Mouse (Mus musculus): Measurements from ENCODE around the gene Fosl1.

Gene Fosl1

DNA sequence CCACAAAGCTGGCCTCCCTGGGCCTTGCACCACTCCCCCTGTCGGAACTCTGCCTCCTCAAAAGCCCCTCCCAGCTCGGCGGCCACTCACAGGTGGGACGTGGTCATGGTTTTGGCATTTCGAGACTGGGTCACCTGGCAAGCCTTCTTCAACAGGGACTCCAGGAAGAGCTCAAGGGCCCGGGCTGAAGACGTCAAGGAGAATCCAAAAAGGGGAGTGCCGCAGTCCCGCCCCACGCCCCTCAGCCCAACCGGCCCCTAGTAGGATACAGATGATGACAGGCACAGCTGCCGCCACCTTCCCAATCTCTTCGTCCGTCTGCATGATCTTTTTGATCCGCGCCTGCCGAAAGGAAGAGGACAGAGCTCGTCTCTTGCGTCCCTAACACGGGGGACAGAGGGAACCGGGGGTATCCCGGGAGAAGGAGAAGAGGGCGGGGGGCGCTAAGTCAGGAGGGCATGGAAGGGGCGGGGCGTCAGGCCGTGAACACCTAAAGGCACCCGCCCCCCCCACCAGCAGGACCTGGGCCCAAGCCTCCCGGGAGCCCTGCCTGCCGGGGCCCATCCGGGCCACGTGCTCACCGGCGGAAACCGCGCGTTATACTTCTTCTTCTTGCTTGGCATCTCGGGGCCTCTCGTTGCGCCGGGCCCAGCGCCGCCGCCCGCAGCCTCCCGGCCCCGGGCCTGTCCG lies 23.1 kb upstream of the Fosl1 start:
- CTCF ChIA-PET = interaction anchor here (0.6 to 1.3 kb wide), 3 partner anchors 17 to 27 kb away, joined by 3 to 6 read pairs (median 5); no protein-coding TSS in a partner anchor

DNA sequence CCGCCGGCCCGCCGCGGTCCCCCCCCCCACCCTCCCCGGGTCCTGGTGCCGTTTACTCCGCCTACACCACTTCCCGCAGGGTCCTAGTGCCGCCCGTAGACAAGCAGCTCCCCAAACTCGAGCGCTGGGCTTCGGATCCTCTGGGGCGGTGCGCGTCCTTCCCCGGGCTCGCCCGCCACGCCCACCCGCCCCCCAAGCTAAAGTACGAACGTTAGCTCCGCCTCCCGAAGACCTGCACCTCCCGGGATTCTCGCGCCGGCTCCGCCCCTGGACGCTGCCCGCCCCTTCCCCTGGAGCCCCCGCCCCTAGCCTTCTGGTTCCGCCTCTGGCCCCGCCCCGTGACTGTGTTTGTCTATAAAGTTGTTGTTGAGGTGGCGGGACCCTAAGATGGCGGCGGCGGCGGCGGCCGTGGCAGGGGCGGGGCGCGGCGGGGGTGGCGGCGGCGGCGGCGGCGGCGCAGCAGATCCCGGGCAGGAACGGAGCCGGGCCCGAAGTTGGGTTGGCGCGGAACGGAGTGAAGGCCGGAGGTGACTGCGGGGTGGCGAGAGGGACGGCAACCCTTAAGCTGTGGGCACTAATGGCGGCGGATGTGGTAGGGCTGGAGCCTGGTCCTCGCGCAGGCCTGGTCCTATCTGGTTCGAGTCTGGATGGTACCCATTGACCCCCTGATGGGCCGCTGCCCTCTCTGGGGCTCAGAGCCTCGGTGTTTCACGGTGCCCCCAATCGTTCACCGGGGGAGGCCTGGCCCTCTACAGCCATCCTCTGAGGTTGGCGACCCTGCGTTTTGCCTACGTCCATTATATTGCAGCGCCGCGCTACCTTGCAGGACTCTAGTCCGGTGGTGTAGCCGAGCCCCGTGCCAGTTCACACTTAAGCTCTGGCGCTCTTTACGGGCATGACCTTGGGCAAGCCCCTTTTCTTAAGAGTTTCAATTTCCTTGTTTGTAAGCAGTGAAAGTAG lies 22.3 kb upstream of the Fosl1 start, which contains the start of the genes Drap1 and AI837181:
Drap1 (minus strand) TSS at position 198 of the 960 bp plus-strand sequence.
AI837181 (plus strand) TSS at position 363 of the 960 bp plus-strand sequence.
- CTCF ChIA-PET = interaction anchor here (0.5 to 1.3 kb wide), 3 partner anchors 18 to 83 kb away, joined by 3 to 5 read pairs (median 4); no protein-coding TSS in a partner anchor

DNA sequence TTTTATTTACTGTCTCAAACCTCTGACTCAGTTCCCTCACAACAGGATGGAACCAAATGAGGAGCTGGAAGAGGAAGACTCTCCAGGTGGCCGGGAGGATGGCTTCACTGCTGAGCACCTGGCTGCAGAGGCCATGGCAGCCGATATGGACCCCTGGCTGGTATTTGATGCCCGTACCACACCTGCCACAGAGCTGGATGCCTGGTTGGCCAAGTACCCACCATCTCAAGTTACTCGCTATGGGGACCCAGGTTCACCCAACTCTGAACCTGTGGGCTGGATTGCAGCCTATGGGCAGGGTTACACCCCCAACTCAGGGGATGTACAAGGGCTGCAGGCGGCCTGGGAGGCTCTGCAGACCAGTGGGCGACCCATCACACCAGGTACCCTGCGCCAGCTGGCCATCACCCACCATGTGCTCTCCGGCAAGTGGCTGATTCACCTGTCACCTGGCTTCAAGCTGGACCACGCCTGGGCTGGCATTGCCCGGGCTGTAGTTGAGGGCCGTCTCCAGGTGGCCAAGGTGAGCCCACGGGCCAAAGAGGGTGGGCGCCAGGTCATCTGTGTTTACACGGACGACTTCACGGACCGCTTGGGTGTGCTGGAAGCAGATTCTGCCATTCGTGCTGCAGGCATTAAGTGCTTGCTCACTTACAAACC lies 21.3 kb upstream of the Fosl1 start:
- CTCF ChIA-PET = no interaction called here

DNA sequence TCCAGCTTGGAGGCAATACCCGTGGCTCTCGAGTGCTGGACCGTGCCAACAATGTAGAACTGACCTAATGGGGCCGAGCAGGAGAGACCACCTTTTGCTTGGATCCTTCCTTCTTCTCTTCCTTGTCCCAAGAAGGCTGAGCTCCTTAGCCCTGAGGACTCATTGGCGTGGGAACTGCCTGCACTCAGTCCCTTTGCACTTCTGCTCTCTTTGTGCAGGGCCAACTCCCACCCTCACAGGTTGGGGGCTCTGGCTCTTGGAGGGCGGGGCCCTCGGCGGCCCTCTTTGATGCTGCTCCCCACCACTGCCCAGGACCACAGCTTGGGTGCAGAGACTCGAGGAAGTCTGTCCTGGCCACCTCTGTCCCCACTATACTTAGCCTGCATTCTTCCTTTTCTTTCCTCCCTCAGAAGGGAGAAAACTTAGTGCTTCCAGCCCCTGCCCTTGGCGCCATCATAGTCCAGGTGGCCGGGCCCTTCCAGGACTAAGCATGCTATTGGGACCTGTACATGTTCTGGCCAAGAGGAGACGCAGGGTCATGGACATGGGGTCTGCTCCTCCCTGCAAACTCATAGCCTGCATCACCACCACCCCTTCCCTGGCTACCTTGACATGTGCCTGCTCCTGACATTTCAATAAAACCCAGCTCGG lies 20.6 kb upstream of the Fosl1 start:
- CTCF ChIA-PET = interaction anchor here (0.6 kb wide), 1 partner anchor 318 kb away, joined by 3 read pairs; no protein-coding TSS in a partner anchor

DNA sequence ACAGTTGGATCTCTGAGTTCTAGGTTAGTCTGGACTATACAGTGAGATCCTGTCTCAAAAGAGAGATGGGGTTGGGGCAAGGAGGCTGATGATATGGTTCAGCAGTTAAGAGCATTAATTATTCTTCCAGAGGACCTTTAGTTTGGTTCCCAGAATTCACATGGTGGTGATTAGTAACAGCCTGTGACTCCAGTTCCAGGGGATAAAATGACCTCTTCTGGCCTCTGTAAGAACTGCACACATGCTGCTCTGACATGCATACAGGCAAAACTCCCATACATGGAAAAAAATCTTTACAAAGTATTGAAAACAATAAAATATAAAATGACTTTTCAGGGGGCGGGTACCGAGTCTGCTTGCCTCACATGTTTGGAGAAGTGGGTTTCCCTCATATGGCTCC lies 19.3 kb upstream of the Fosl1 start:
- CTCF ChIA-PET = interaction anchor here (0.7 kb wide), 1 partner anchor 549 kb away, joined by 8 read pairs; no protein-coding TSS in a partner anchor

DNA sequence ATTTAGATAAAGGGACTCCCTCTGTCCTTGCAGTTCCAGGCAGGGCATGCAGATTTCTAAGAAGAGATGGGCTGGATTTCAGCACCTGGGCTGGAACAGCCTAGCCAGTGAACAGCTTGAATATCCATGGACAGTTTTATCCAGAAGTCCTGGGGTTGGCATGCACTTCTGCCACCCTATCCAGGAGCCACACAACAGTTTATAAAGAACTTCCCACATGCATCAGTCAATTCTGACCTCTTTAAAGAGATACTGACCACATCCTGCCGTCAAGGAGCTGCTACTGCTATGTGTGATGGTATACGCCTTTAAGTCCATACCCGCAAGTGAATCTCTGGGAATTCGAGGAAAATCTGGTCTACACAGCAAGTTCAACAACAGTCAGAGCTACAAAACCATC lies 18.1 kb upstream of the Fosl1 start:
- CTCF ChIA-PET = interaction anchor here (0.7 to 1.2 kb wide), 3 partner anchors 13 to 22 kb away, joined by 3 to 5 read pairs (median 4); no protein-coding TSS in a partner anchor

DNA sequence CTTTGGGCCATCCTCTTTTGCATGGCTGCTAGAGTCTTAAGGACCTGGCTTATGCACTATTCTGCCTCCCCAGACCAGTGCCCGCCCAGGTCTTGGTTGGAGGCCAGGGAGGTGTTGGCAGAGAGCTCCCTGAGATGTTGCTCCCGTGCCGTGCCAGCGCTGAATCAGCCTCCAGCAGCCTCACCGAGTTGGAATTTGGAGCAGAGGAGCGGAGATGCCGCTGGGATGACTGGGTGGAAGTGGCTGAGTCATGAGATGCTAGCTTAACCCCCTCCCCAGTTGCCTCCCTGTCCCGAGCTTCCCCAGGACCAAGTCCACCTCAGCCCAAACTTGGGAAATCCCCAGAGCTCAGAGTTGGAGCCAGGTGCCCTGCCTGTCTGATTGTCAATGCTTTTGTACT lies 17.5 kb upstream of the Fosl1 start:
- CTCF ChIA-PET = interaction anchor here (0.7 to 1.2 kb wide), 3 partner anchors 12 to 23 kb away, joined by 3 to 5 read pairs (median 4); no protein-coding TSS in a partner anchor

DNA sequence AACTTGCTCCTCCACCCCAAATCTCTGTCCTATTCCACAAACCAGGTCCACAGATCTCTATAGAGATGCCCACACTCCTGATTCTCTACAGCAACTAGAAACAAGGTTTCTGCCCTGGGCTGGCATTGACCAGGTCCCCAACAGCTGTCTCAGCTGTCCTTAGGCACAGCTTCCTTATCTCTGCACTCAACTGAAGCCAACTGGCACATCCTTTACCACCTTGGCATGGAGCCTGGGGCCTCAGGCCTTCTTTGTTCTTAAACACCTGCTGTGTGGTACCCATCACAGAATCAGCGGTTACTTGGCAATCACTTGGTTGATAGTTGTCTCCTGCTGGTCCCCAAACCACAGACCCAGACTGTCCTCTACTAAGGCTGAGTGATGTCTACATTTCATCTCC lies 16.9 kb upstream of the Fosl1 start:
- CTCF ChIA-PET = interaction anchor here (1.2 kb wide), 1 partner anchor 23 kb away, joined by 4 read pairs; no protein-coding TSS in a partner anchor

DNA sequence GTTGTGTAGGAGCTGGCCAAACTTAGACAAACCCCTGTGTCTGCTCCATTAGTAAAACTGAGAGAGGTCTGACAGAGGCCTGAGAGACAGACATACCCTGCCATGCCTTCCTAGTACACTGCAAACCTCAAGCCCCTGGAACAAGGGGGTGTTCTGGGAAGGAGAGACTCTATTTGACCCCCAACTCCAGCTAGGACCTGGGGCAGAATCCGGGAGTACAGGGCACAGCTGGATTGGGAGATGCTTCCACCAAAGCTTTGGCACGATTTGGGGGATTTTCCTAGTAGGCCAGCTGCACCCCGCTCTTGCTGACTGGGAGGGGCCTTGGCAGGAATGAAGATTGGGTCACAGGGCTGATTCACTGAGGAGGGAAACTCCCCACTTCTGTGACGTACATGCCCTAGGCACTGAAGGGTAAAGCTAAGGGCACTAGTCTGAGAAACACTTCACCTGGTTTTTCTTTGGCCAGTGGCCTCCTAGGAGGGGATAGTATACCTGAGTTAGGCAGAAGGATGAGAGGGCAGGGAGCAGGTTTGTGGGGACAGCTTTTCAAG lies 15.4 kb upstream of the Fosl1 start:
- CTCF ChIA-PET = interaction anchor here (2.5 kb wide), 1 partner anchor 56 kb away, joined by 9 read pairs; the partner anchor contains the start of gene Mus81

DNA sequence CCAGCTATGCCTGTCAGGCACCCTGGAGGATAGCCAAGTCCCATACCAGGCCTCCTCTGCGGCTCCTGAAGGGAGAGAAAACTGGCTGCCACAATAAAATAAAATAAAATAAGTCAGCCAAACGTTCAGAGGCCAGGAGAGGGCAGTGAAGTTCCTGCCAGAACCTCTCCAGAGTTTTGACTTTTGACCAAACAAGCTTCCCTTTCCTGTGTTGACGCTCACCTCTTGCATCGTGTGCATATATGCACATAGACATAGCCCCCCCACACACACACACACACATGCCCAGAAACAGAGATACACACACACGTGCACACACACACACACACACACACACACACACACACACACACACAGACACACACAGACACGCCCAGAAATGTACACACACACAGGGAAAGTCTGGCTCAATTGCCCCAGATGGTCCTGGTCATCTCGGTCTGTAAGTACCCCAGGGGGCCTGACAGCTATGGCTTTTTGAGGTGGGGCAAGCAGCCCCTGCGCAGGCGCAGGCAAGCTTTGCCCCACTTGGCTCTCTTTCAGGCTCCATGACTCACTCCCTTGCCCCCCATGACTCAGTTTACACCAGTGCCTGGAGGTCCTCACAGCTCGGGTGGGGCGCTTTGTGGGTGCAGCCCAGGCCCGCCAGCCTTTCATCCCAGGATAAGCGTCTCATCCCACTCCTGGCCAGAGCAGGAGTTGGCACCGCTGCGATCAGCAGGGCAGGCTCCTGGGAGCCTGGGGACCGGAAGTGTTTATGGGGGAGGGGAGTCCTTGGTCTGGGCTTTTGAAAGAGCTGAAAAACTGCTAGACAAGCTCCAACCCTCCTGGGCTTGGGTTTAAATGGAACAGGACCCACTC lies 14.1 kb upstream of the Fosl1 start:
- CTCF ChIA-PET = interaction anchor here (1.0 to 2.5 kb wide), 3 partner anchors 31 to 62 kb away, joined by 3 to 9 read pairs (median 4); partner anchors contain the start of gene Mus81

DNA sequence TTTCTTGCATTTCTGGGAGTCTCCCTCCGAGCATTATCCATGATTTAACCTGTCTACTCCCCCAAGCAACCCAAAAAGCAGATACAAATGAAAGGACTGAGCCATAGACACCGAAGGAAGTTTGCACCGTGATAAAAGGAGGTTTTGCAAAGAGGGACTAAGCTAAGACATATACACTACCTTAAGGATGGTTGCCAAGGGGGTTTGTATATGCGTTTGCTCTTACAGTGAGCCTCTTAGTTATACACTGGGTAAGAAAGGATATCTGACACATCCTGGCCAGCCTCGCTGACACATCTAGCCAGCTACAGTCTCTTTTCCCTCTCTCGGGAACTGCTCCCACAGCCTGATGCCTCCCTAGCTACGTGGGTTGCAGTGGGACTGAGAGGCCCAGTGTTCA lies 13.4 kb upstream of the Fosl1 start:
- CTCF ChIA-PET = interaction anchor here (0.7 to 2.5 kb wide), 2 partner anchors 23 to 54 kb away, joined by 3 to 9 read pairs; partner anchors contain the start of gene Mus81

DNA sequence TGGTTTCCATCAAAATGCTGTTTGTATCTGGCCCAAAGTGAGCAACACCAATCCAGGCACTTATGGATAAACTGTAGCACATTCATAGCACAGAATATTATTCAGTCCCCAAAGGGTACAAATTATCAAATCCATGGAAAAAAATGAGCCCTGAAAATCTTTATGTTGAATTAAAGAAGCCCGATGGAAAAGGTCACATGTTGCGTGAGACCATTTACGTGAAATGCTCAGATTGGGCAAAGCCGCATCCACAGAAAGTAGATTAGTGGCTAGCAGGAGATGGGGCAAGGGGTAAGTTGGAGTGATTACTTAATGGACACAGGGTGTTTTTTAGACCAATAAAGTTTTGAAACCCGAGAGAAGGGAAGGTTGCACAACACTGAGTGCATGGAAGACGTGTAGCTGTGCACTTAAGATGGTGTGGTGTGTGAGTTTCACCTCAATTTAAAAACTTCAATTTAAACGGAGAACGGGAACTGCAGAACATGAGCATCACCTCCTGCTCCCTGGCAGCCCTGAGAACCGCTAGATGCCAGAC lies 2.9 kb upstream of the Fosl1 start:
- CTCF ChIA-PET = interaction anchor here (0.6 kb wide), 1 partner anchor 517 kb away, joined by 7 read pairs; no protein-coding TSS in a partner anchor

DNA sequence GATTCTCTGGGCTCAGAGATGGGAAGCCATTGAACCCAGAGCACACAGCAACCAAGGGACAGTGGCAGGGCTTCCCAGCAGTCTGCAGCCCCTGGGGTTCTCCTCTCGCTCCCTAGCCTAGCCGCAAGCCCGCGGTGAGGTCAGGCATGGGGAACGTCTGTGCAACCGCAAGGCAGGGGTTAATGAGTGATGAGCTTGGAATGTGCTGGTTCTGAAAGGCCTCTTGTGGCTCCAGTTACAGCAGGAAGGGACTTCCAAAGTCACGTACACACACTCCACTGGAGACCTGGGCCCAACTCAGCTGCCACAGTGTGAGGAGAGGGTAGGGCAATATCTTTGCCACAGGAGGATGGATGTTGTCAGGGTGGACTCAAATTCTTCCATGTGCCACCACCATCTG lies 2.4 kb upstream of the Fosl1 start:
- CTCF ChIA-PET = interaction anchor here (0.6 kb wide), 1 partner anchor 516 kb away, joined by 7 read pairs; no protein-coding TSS in a partner anchor

DNA sequence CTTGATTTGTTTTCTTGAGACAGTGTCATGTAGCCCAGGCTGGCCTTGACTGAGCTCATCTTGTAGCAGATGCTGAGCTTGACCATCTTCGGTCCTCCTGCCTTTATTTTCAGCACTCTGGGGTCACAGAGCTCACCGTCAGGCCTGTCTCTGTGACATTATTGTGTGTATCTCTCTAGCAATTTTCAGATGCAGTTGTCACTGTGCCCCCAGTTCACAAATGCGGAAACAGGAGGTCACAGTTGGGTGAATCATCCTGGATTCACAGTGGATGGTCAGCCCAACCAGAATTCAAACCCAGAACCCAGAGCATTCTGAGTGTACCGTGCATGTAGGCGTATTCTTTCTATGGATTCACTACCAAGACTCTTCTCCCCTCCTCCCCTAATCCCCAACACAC lies 1.6 kb upstream of the Fosl1 start:
- CTCF ChIA-PET = no interaction called here

DNA sequence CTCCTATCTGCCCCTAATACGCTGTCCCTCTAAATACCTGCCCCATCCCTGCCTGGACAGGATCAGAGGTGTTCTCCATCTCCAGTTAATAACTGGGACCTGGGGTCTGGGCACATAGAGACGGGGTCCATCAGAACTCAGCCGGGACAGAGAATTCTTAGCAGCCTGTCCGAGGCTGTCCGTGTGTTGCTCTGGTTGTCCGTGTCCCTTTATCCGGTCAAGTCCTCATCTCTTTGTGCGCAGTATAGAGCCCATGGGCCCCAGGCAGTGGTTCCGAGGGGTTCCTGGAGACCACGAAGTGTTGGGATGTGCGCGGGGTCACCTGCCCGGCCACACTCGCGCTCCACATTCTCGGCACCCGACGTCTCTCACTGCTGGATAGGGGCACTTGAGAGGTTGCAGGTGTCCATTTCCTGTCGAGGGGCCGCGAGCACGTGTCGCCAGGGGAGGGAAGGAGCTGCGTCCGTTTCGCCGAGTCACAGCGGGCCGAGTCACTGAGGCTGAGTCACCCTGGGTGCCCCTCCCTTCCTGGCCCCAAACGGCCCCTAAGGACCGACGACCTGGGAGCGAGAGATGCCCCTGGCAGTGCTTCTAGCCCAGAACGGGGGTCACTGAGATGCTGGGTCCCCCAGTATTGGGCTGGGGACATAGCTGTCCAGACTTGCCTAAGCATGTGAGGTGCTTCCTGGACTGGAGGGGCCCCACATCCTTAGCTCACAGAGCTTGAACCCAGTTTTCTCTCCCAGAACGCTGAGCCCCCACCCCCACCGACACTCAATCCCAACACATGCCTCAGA lies 1.2 kb downstream of the Fosl1 start:
- CTCF ChIA-PET = no interaction called here

DNA sequence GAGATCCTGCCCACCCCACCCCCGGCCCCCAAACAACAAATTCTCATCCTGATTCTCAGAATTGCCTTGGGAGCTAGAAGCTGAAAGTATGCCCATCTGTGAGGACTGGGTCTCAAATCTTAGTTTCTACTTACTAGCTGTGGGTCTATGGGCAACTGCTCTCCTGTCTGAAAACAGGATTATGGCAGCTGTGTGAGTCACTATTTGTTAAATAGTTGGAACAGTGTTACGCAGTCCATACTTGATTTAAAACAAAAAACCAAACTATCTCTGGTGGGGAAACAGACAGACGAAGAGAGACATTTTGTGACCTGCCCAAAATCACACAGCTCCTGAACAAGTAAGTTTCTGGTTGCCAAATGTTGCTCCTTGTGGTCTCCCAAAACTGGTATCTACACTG lies 2.3 kb downstream of the Fosl1 start:
- CTCF ChIA-PET = interaction anchor here (0.5 to 1.0 kb wide), 3 partner anchors 20 to 567 kb away, joined by 3 to 5 read pairs (median 3); no protein-coding TSS in a partner anchor

DNA sequence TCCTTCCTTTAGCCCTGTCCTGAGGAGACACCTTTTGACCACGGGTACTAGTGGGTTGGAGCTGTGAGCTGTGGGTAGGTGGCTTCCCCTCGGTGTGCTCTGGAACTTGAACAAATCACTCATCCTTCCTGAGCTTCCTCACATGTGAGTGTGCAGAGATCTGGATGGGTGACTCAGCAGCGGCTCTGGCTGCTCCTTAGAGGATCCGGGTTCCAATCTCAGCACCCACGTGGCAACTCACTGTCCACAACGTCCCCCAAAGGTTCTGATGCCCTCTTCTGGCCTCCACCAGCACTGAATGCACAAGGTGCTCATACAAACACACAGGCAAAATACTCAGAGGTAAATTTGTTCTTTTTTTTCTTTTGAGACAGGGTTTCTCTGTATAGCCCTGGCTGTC lies 4.4 kb downstream of the Fosl1 start:
- CTCF ChIA-PET = no interaction called here

DNA sequence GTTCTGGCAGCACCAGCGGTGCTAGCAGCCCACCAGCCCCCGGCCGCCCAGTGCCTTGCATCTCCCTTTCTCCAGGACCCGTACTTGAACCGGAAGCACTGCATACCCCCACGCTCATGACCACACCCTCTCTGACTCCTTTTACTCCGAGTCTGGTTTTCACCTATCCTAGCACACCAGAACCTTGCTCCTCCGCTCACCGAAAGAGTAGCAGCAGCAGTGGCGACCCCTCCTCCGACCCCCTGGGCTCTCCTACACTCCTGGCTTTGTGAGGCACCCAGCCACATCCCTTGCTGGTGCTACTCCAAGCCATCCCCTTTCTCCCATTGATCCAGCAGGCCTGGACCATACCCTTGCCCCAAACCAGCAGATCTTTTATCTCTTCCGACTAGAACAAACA lies 7.7 kb downstream of the Fosl1 start:
- CTCF ChIA-PET = no interaction called here

Measured in spleen, embryonic (tissue).